ENCODE assay signal across 13 mouse cellular contexts in the genomic region with DNA sequence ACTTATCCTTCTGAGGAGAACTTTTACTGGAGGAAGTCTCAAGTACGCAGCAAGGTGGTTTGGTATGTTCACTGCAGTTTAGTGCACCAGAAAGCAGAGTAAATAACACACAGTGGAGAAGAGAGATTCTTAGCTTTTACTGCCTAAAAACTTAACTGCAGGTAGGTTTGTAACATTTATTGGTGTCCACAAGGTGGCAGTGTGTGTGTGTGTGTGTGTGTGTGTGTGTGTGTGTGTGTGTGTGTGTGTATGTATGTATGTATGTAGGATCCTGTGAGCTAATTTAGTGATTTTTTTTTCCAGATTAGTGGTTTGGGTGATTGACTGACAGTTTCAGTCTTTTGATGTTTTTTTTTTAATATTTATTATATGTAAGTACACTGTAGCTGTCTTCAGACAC. TPM values are rescaled to one million over a fixed set of nuclear protein-coding genes. Genes with fewer than 3 reads are reported as not detected.
DNase-seq lines count a peak whose midpoint lies in the region; ATAC-seq and TF ChIP-seq lines count a peak whose summit lies in the region.
"Had no signal": no experiment of that assay in that cellular context is flagged by ENCODE, and none has a peak within 500 bp of the region (broad histone marks: within the 10 kb centered on the region; RNA-seq: fewer than 3 reads in every experiment).

No protein-coding gene starts in this region.

- TF ChIP-seq EP300 in liver, postnatal 0 days (IDR thresholded peaks at IDR 0.05; ENCODE audit: low read depth), result no peak

- peaks cover 62% of the 10 kb centered on the region for H3K36me3 ChIP-seq in liver, postnatal 0 days (replicated peaks; ENCODE audit: insufficient read depth, low read length)
- peaks cover 31% of the 10 kb centered on the region; the same call in 1 of the 2 replicates for H3K36me3 ChIP-seq in liver, embryonic 11.5 days (ENCODE audit: control insufficient read depth, insufficient read depth, low read length)
- peaks cover 100% of the 10 kb centered on the region for H3K36me3 ChIP-seq in embryonic facial prominence, embryonic 10.5 days (replicated peaks)

- peak; percentile 66 for TF ChIP-seq CTCF in liver, postnatal 0 days (IDR thresholded peaks at IDR 0.05; ENCODE audit: low read depth)

- H3K4me1 ChIP-seq in liver, postnatal 0 days (ENCODE audit: insufficient read depth), result no peaks in the 10 kb centered on the region
- no peaks in the 10 kb centered on the region for H3K4me1 ChIP-seq in liver, embryonic 11.5 days (replicated peaks; ENCODE audit: control insufficient read depth, insufficient read depth, low read length)
- no peaks in the 10 kb centered on the region for H3K4me1 ChIP-seq in embryonic facial prominence, embryonic 10.5 days
- H3K4me1 ChIP-seq: heart, embryonic 12.5 days; liver, embryonic 15.5 days; neural tube, embryonic 13.5 days had no signal

- H3K9ac ChIP-seq in liver, postnatal 0 days (replicated peaks), result no peak overlapping the region
- no peak overlapping the region for H3K9ac ChIP-seq in liver, embryonic 11.5 days (ENCODE audit: low read depth, low read length)
- H3K9ac ChIP-seq: heart, embryonic 12.5 days; liver, embryonic 15.5 days; neural tube, embryonic 13.5 days had no signal

- no peak overlapping the region for H3K27ac ChIP-seq in liver, postnatal 0 days (ENCODE audit: low read depth)
- no peak overlapping the region for H3K27ac ChIP-seq in liver, embryonic 11.5 days (ENCODE audit: low read depth, low read length)
- no peak overlapping the region for H3K27ac ChIP-seq in embryonic facial prominence, embryonic 10.5 days (replicated peaks)
- H3K27ac ChIP-seq: forebrain, embryonic 10.5 days; liver, embryonic 15.5 days; neural tube, embryonic 13.5 days had no signal

- H3K9me3 ChIP-seq in liver, postnatal 0 days (ENCODE audit: low read length), result no peaks in the 10 kb centered on the region
- H3K9me3 ChIP-seq in liver, embryonic 11.5 days (ENCODE audit: control insufficient read depth, low read length), result no peaks in the 10 kb centered on the region
- no peaks in the 10 kb centered on the region for H3K9me3 ChIP-seq in embryonic facial prominence, embryonic 10.5 days
- H3K9me3 ChIP-seq: forebrain, embryonic 10.5 days; heart, embryonic 12.5 days; liver, embryonic 15.5 days; neural tube, embryonic 13.5 days had no signal

- DNase-seq in gastrocnemius, adult 18-20 months (ENCODE audit: low spot score), result peak; percentile 5
- no peak for DNase-seq in gastrocnemius, postnatal 25 days
- DNase-seq in liver, postnatal 0 days, result no peak
- no peak for DNase-seq in liver, embryonic 11.5 days (ENCODE audit: low spot score)
- peak; percentile 21 for DNase-seq in embryonic facial prominence, embryonic 10.5 days (ENCODE audit: low spot score)
- no peak for DNase-seq in urinary bladder, postnatal 10 days (ENCODE audit: low spot score)
- DNase-seq in urinary bladder, adult 2 months (ENCODE audit: low spot score), result no peak

- WGBS in liver, postnatal 0 days (ENCODE audit: insufficient replicate concordance), result 85% methylated on average over 1 of the region's 1 CpGs
- 90% methylated on average over 1 of the region's 1 CpGs for WGBS in liver, embryonic 11.5 days
- WGBS in embryonic facial prominence, embryonic 10.5 days, result 93% methylated on average over 1 of the region's 1 CpGs

- H3K27me3 ChIP-seq in liver, postnatal 0 days (ENCODE audit: insufficient read depth, low read length), result no peaks in the 10 kb centered on the region
- no peaks in the 10 kb centered on the region for H3K27me3 ChIP-seq in liver, embryonic 11.5 days (replicated peaks; ENCODE audit: control insufficient read depth, insufficient read depth, low read length)
- H3K27me3 ChIP-seq in embryonic facial prominence, embryonic 10.5 days (replicated peaks; ENCODE audit: low read depth, poor library complexity, severe bottlenecking), result no peaks in the 10 kb centered on the region
- H3K27me3 ChIP-seq: heart, embryonic 12.5 days; liver, embryonic 15.5 days; neural tube, embryonic 13.5 days had no signal

- no peak overlapping the region for H3K4me2 ChIP-seq in liver, postnatal 0 days (ENCODE audit: low read depth, low read length)
- H3K4me2 ChIP-seq in liver, embryonic 11.5 days, result no peak overlapping the region
- H3K4me2 ChIP-seq: heart, embryonic 12.5 days; liver, embryonic 15.5 days; neural tube, embryonic 13.5 days had no signal

- no peak for ATAC-seq in liver, postnatal 0 days
- no peak for ATAC-seq in liver, embryonic 11.5 days (replicated peaks; ENCODE audit: low FRiP score)
- ATAC-seq in CD4-positive, CD25-positive, alpha-beta regulatory T cell, adult 4 months, result peak; percentile 37

- no peak overlapping the region for H3K4me3 ChIP-seq in liver, postnatal 0 days (ENCODE audit: low read depth, low read length)
- no peak overlapping the region for H3K4me3 ChIP-seq in liver, embryonic 11.5 days (ENCODE audit: low read depth, low read length)
- H3K4me3 ChIP-seq in embryonic facial prominence, embryonic 10.5 days, result no peak overlapping the region
- H3K4me3 ChIP-seq: forebrain, embryonic 10.5 days; heart, embryonic 12.5 days; liver, embryonic 15.5 days; neural tube, embryonic 13.5 days had no signal

RNA-seq across cellular contexts. Expression of a gene that starts 10.8 kb away (rescaled TPM):
- total RNA-seq in gastrocnemius, adult 18-20 months (2021), result not detected
- total RNA-seq in gastrocnemius, postnatal 25 days (2021), result not detected
- 0.11 TPM in 1 of 2 replicates, not detected in the other for polyA plus RNA-seq in liver, postnatal 0 days (2015; fragmentation: Nextera tagmentation; extraction: Ambion mirVana)
- 0.13 TPM in 1 of 2 replicates, not detected in the other for polyA plus RNA-seq in liver, embryonic 11.5 days (2014; fragmentation: Nextera tagmentation; extraction: Ambion mirVana)
- under 1 TPM in 1 of 2 experiments, not detected in 1; 0.47 TPM for polyA plus RNA-seq in CD4-positive, CD25-positive, alpha-beta regulatory T cell, adult 4 months (2017; shearing (Covaris generic))
- 0.07 and 0.15 TPM in 2 replicates for polyA plus RNA-seq in embryonic facial prominence, embryonic 10.5 days (2016; fragmentation: Nextera tagmentation; extraction: Ambion mirVana)
- polyA plus RNA-seq in urinary bladder, adult 2 months (2012; rRNA removed), result not detected in 2 replicates
- polyA plus RNA-seq: forebrain, embryonic 10.5 days; liver, embryonic 15.5 days; neural tube, embryonic 13.5 days; small intestine, adult 2 months had no signal

RNA-seq across cellular contexts. Expression of a gene that starts 31.7 kb away (rescaled TPM):
- 1 to 10 TPM; 7.8 to 8.3 TPM for total RNA-seq in gastrocnemius, adult 18-20 months (2021)
- 1 to 10 TPM; 7.7 to 9.6 TPM for total RNA-seq in gastrocnemius, postnatal 25 days (2021)
- polyA plus RNA-seq in liver, postnatal 0 days (2015; fragmentation: Nextera tagmentation; extraction: Ambion mirVana), result 3.9 and 4.5 TPM in 2 replicates
- 23.0 and 24.4 TPM in 2 replicates for polyA plus RNA-seq in liver, embryonic 11.5 days (2014; fragmentation: Nextera tagmentation; extraction: Ambion mirVana)
- polyA plus RNA-seq in CD4-positive, CD25-positive, alpha-beta regulatory T cell, adult 4 months (2017; shearing (Covaris generic)), result 10 to 100 TPM; 16.4 to 18.5 TPM
- 27.0 and 29.7 TPM in 2 replicates for polyA plus RNA-seq in embryonic facial prominence, embryonic 10.5 days (2016; fragmentation: Nextera tagmentation; extraction: Ambion mirVana)
- 17.9 and 22.1 TPM in 2 replicates for polyA plus RNA-seq in urinary bladder, adult 2 months (2012; rRNA removed)

RNA-seq across cellular contexts. Expression of a gene that starts 40.1 kb away (rescaled TPM):
- 10 to 100 TPM; 81.4 to 84.1 TPM for total RNA-seq in gastrocnemius, adult 18-20 months (2021)
- total RNA-seq in gastrocnemius, postnatal 25 days (2021), result 10 to 100 TPM; 55.7 to 62.8 TPM
- 68.7 and 70.3 TPM in 2 replicates for polyA plus RNA-seq in liver, postnatal 0 days (2015; fragmentation: Nextera tagmentation; extraction: Ambion mirVana)
- polyA plus RNA-seq in liver, embryonic 11.5 days (2014; fragmentation: Nextera tagmentation; extraction: Ambion mirVana), result 200 and 201 TPM in 2 replicates
- 100 to 1,000 TPM; 159 to 194 TPM for polyA plus RNA-seq in CD4-positive, CD25-positive, alpha-beta regulatory T cell, adult 4 months (2017; shearing (Covaris generic))
- polyA plus RNA-seq in embryonic facial prominence, embryonic 10.5 days (2016; fragmentation: Nextera tagmentation; extraction: Ambion mirVana), result 194 and 216 TPM in 2 replicates
- polyA plus RNA-seq in urinary bladder, adult 2 months (2012; rRNA removed), result 91.8 and 99.0 TPM in 2 replicates

RNA-seq across cellular contexts. Expression of a gene that starts 40.8 kb away (rescaled TPM):
- total RNA-seq in gastrocnemius, adult 18-20 months (2021), result 10 to 100 TPM; 12.4 to 14.4 TPM
- 10 to 100 TPM; 13.9 to 14.3 TPM for total RNA-seq in gastrocnemius, postnatal 25 days (2021)
- polyA plus RNA-seq in liver, postnatal 0 days (2015; fragmentation: Nextera tagmentation; extraction: Ambion mirVana), result 51.9 and 56.1 TPM in 2 replicates
- 129 and 150 TPM in 2 replicates for polyA plus RNA-seq in liver, embryonic 11.5 days (2014; fragmentation: Nextera tagmentation; extraction: Ambion mirVana)
- polyA plus RNA-seq in CD4-positive, CD25-positive, alpha-beta regulatory T cell, adult 4 months (2017; shearing (Covaris generic)), result 10 to 100 TPM; 37.8 to 38.8 TPM
- 32.2 and 32.8 TPM in 2 replicates for polyA plus RNA-seq in embryonic facial prominence, embryonic 10.5 days (2016; fragmentation: Nextera tagmentation; extraction: Ambion mirVana)
- 23.3 and 32.4 TPM in 2 replicates for polyA plus RNA-seq in urinary bladder, adult 2 months (2012; rRNA removed)

Comparison
In these comparisons a context has a peak if more than half of its experiments do, and no peak if none do; other contexts are left out.
1. DNase-seq: peak in gastrocnemius, adult 18-20 months (single experiment) and embryonic facial prominence, embryonic 10.5 days (single experiment); none in gastrocnemius, postnatal 25 days (single experiment), liver, postnatal 0 days (single experiment), liver, embryonic 11.5 days (single experiment), urinary bladder, postnatal 10 days (single experiment) and urinary bladder, adult 2 months (single experiment).